Mouse (Mus musculus) naive thymus-derived CD4-positive, alpha-beta T cell, adult 5 months (primary cell): ENCODE results near the gene Gm31571. TPM values are rescaled to one million over a fixed set of nuclear protein-coding genes. Genes with fewer than 3 reads are reported as not detected.

ENCODE experiments used
- polyA plus RNA-seq: library from polyadenylated mRNA; unstranded; fragments of 100-300 nt; shearing (Covaris generic); gene quantifications from one replicate; pipeline ENCODE4 v1.2.1, GENCODE M21; 2017

Gm31571 gene
- not detected for polyA plus RNA-seq

DNA sequence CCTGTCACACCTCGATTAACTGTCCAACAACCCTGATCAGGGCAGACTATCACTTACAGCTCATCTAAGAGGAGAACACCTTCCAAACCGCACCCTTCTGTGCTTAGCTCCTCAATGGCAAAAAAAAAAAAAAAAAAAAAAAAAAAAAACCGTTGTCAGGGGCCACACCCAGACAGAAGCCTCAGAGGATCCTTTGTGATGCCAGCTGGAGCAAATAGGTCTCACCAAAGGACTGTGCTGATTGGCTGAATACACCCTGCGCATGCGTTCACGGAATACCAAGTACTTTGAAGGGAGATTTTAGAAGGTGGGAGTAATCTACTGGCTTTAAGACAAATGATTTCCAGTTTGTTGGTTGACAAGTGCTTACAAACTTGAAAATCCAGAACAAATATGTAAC is at the start of gene Gm31571:
Gene Gm31571, minus strand, starts transcription at position 101 of the 400 bp plus-strand sequence.

